Mouse (Mus musculus): Measurements from ENCODE around the gene Rab5if. TPM values are rescaled to one million over a fixed set of nuclear protein-coding genes. Genes with fewer than 3 reads are reported as not detected.

Gene Rab5if
- total and polyA plus RNA-seq, 3 experiments, result 226 to 315 (median 263) TPM

- DNase-seq (ENCODE audit: low read depth, low spot score), result no peak
- H3K27ac ChIP-seq (ENCODE audit: control insufficient read depth, low read depth, low read length), result no peak overlapping the region
- no peaks in the 10 kb centered on the region for H3K27me3 ChIP-seq (ENCODE audit: control insufficient read depth in 1 of 2, insufficient read depth in 2 of 2, low read length in 2 of 2)
- no peaks in the 10 kb centered on the region for H3K9me3 ChIP-seq (replicated peaks; ENCODE audit: insufficient read depth, low read length)
- H3K4me1 ChIP-seq (ENCODE audit: control insufficient read depth in 1 of 2, insufficient read depth in 2 of 2, low read length in 2 of 2), result peaks cover 9 to 22% of the 10 kb centered on the region in 2 experiments
- peaks cover 22% of the 10 kb centered on the region for H3K79me2 ChIP-seq (ENCODE audit: control insufficient read depth, insufficient read depth, low read length, poor library complexity)
- H3K4me3 ChIP-seq (ENCODE audit: control insufficient read depth in 1 of 2, insufficient read depth in 1 of 2, low read depth in 2 of 2, low read length in 2 of 2), result no peak overlapping the region
- no peak overlapping the region for H3K9ac ChIP-seq (ENCODE audit: control insufficient read depth, low read depth, low read length, poor library complexity, severe bottlenecking)
- no peak for TF ChIP-seq CTCF (IDR thresholded peaks at IDR 0.05 in 2 of 3, conservative IDR thresholded peaks at IDR 0.05 in 1 of 3; ENCODE audit: control insufficient read depth in 1 of 3, insufficient read depth in 1 of 3, low read depth in 2 of 3, low read length in 3 of 3, poor library complexity in 1 of 3, severe bottlenecking in 1 of 3)
- no peak for TF ChIP-seq EP300 (IDR thresholded peaks at IDR 0.05; ENCODE audit: low read depth in 1 of 2, low read length in 2 of 2)
- no peak for TF ChIP-seq POLR2AphosphoS5 (IDR thresholded peaks at IDR 0.05; ENCODE audit: borderline replicate concordance, low read depth, low read length)
- TF ChIP-seq MXI1 (IDR thresholded peaks at IDR 0.05; ENCODE audit: low read depth, low read length), result no peak
- TF ChIP-seq CHD2 (IDR thresholded peaks at IDR 0.05; ENCODE audit: low read length), result no peak
- TF ChIP-seq GATA1 (IDR thresholded peaks at IDR 0.05; ENCODE audit: low read depth, low read length), result no peak
- no peak for TF ChIP-seq TBP (IDR thresholded peaks at IDR 0.05; ENCODE audit: low read depth, low read length)
- TF ChIP-seq CHD1 (IDR thresholded peaks at IDR 0.05; ENCODE audit: low read depth, low read length), result no peak
- TF ChIP-seq RAD21 (IDR thresholded peaks at IDR 0.05; ENCODE audit: low read depth, low read length), result no peak
- H3K36me3 ChIP-seq (ENCODE audit: control insufficient read depth in 1 of 2, insufficient read depth in 2 of 2, low read length in 2 of 2), result peaks cover 25 to 29% of the 10 kb centered on the region in 2 experiments
These were observed 6.1 kb downstream of the Rab5if start for GRCm38 (mm10) chr2:156868994-156869393.

GRCm38 (mm10) chr2:156869554-156869953 is 6.6 kb downstream of the Rab5if start:
- Histone ChIP-seq H3K79me2 (ENCODE audit: control insufficient read depth, insufficient read depth, low read length, poor library complexity) (peaks cover 16% of the 10 kb centered on the region), H3K4me1 (ENCODE audit: control insufficient read depth in 1 of 2, insufficient read depth in 2 of 2, low read length in 2 of 2) (peaks cover 5 to 17% of the 10 kb centered on the region in 2 experiments), H3K9ac (ENCODE audit: control insufficient read depth, low read depth, low read length, poor library complexity, severe bottlenecking) (no peak overlapping the region), H3K9me3 (replicated peaks; ENCODE audit: insufficient read depth, low read length) (no peaks in the 10 kb centered on the region), H3K27me3 (ENCODE audit: control insufficient read depth in 1 of 2, insufficient read depth in 2 of 2, low read length in 2 of 2) (no peaks in the 10 kb centered on the region), H3K27ac (ENCODE audit: control insufficient read depth, low read depth, low read length) (no peak overlapping the region), H3K4me3 (ENCODE audit: control insufficient read depth in 1 of 2, insufficient read depth in 1 of 2, low read depth in 2 of 2, low read length in 2 of 2) (no peak overlapping the region), H3K36me3 (ENCODE audit: control insufficient read depth in 1 of 2, insufficient read depth in 2 of 2, low read length in 2 of 2) (peaks cover 19 to 28% of the 10 kb centered on the region in 2 experiments)
- no peak for DNase-seq (ENCODE audit: low read depth, low spot score)
- TF ChIP-seq GABPA (IDR thresholded peaks at IDR 0.05; ENCODE audit: low read depth, low read length), result no peak
- TF ChIP-seq NELFE (IDR thresholded peaks at IDR 0.05; ENCODE audit: low read depth, low read length), result no peak
- no peak for TF ChIP-seq TAL1 (IDR thresholded peaks at IDR 0.05; ENCODE audit: low read length)
- TF ChIP-seq CHD2 (IDR thresholded peaks at IDR 0.05; ENCODE audit: low read length), result no peak
- no peak for TF ChIP-seq JUND (IDR thresholded peaks at IDR 0.05; ENCODE audit: low read depth, low read length)
- TF ChIP-seq ZNF384 (IDR thresholded peaks at IDR 0.05; ENCODE audit: low read depth, low read length), result no peak
- no peak for TF ChIP-seq ZKSCAN1 (IDR thresholded peaks at IDR 0.05; ENCODE audit: low read depth, low read length)
- no peak for TF ChIP-seq RAD21 (IDR thresholded peaks at IDR 0.05; ENCODE audit: low read depth, low read length)
- no peak for TF ChIP-seq UBTF (IDR thresholded peaks at IDR 0.05; ENCODE audit: borderline replicate concordance, insufficient read depth, low read depth, low read length)
- TF ChIP-seq ELF1 (IDR thresholded peaks at IDR 0.05; ENCODE audit: low read depth, low read length), result no peak
- no peak for TF ChIP-seq CTCF (IDR thresholded peaks at IDR 0.05 in 2 of 3, conservative IDR thresholded peaks at IDR 0.05 in 1 of 3; ENCODE audit: control insufficient read depth in 1 of 3, insufficient read depth in 1 of 3, low read depth in 2 of 3, low read length in 3 of 3, poor library complexity in 1 of 3, severe bottlenecking in 1 of 3)
- no peak for TF ChIP-seq EP300 (IDR thresholded peaks at IDR 0.05; ENCODE audit: low read depth in 1 of 2, low read length in 2 of 2)
- no peak for TF ChIP-seq MAZ (IDR thresholded peaks at IDR 0.05; ENCODE audit: low read depth, low read length)

Data from MEL (cell line).